Mouse (Mus musculus): ENCODE results near the gene Lhx4.
A peak's percentile ranks its signal among the peaks of the same experiment; 100 is the strongest.

Lhx4 gene

GRCm38 (mm10) chr1:155742411-155743363 lies 8.8 kb downstream of the Lhx4 start:
- DNase-seq (ENCODE audit: low spot score) = no peak

- DNase-seq (ENCODE audit: low spot score) = no peak
Measured at GRCm38 (mm10) chr1:155741988-155742387, 9.5 kb downstream of the Lhx4 start.

DNA sequence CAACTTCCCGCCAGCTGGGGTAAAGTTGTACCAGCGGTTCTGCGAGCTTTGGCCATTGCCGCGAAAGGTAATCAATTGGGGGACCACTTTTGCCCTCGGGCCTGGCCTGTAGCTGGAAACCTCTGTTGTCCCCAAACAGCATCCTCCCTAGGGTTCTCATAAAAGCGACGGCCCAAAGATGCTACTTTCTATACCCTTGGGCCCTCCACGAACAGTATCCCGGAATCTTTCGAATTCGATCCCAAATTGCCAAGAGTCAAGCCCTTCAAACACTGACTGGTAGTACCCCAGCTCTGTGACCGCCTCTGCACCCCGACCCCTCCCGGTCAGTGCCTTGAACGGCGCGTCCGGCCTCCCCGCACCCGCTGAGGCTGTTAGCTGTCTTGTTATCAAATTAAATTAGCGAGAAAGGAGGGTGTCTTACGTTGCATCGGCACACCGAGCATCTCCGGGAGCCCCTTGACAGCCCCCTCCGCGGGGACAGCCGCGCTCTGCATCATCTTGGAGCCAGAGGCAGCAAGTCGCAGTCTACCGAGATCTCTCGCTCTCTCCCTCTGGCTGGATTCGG lies 10.0 kb downstream of the Lhx4 start:
- DNase-seq (ENCODE audit: low spot score) = no peak

DNA sequence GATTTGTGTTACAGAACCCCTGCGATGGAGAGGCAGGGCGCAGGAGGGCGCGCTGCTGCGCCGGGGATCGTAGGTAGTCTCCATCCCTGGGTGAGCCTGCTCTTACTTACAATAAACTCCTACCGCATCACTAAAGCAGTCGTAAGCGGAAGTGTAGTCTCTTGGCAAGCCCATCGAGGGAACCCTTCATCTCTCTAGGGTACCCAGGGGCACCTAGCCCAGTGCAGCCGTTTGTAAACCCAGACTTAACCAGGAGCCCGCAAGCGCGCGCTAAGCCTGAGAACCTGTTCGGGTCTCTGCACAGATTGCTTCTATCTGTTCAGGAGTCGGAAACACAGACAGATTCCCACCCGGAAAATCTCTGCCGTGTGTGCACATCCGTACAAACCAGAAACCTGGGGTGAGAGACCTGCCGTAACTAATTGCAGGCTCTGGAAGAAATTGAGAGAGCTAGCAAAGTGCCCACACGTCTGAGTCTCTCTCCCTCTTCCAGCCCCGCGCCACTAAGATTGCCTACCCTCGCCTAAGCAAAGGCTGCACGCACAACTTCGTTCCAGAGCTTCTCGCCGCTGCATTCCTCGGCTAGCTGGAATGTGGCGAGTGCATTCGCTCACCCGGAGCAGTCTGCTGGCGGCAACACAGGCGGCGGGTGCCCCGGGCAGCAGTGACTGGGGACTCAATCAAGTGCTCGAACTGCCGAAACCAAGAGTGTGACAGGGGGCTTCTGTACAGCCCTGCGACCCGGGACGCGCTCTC lies 10.7 kb downstream of the Lhx4 start:
- DNase-seq (ENCODE audit: low spot score) = no peak

- DNase-seq (ENCODE audit: low spot score) = no peak
Measured at GRCm38 (mm10) chr1:155737809-155738383, 13.6 kb downstream of the Lhx4 start.

DNA sequence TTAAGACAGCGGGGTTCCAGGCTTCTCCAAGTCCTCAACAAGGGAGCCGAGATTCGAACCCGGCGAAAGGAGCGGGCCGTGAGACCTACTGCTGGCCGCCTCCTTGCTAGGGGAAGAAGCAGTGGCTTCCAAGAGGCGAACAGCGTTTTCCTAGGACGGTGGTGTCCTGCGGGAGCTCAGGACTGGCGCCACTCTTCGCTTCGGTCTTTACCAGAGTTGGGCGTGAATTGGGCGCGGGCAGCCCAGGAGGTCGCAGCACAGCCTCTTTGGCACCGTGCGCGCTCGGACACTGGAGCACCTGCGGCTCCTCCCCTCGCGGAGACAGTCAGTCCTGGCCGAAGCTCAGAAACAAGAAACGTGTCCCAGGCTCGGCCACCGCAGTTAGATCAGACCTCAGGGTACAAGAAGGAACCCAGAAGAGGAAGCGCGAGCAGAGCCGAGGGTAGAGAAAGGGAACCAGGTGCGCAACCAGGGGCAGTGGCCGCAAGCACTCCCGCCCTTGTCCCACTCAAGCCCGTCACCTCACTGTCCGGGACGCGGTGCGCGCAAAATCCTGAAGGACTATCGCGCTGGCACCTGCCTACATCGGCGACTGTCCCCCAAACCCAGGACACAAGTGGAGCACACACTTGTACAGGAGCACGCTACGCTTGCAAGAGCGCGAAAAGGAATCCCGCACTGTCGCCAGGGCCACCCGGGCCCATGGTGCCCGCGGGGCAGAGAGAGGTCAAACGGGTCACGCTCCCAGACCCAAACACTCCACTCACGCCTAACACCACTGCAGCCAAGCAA lies 14.3 kb downstream of the Lhx4 start:
- no peak for DNase-seq (ENCODE audit: low spot score)

GRCm38 (mm10) chr1:155736096-155736825 lies 15.2 kb downstream of the Lhx4 start:
- no peak for DNase-seq (ENCODE audit: low spot score)

- no peak for DNase-seq (ENCODE audit: low spot score)
Measured at GRCm38 (mm10) chr1:155731156-155731555, 20.3 kb downstream of the Lhx4 start.

- DNase-seq (ENCODE audit: low spot score) = no peak
Measured at GRCm38 (mm10) chr1:155729113-155729795, 22.2 kb downstream of the Lhx4 start.

DNA sequence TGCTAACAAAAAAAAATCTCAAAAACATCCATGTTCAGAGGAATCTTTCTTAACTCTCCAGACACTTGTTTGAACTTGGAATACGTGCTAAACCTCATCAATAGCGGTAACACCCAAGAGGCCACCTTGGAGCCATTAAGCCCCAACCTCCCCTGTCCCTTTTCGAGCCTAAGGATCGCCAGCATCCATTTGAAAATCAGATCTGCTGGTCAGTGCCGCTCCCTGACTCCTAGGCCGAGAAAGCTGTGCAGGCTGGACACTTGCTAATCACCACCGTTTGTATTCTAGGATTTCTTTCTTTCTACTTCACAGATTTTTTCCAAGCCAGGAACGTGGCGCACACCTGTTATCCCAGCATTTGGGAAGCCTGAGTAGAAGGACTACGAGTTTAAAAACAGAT lies 23.7 kb downstream of the Lhx4 start:
- DNase-seq (ENCODE audit: low spot score) = no peak

DNA sequence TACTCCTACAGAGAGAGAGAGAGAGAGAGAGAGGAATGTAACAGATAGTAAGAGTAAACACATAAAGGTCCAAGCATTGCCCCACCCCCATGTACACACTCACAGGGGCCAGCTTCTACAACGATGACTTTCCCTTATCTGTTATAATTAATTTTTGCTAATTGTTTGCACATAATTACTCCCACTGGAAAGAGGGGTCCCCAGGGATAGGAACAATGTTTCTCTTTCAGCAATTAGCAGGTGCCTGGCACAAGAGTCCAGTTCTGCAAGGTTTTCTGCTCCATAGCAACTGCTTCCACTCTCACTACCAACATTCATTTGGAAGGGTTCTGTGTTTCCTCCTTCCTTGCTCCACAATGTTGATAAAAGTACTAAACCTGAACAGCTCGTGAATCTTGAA lies 25.6 kb downstream of the Lhx4 start:
- no peak for DNase-seq (ENCODE audit: low spot score)

DNA sequence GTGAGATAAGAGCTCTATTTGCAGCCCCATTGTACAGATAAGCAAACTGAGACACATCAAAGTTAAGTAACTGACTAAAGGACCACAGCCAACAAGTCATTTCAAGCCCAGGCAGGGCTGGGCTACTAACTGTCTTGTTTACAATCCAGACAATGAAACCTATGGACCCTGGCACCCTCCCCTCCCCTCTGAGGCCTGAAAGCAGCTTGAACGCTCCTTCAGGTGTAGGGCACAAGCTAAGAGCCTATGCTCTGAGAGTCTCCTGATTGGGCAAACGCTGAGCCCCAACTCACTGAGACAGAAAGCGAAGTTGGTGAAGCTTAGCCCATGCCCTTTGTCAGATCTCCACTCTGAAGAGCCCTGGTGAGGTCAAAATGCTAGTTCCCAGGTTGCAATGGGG lies 27.2 kb downstream of the Lhx4 start:
- no peak for DNase-seq (ENCODE audit: low spot score)

GRCm38 (mm10) chr1:155722185-155722584 lies 29.3 kb downstream of the Lhx4 start:
- no peak for DNase-seq (ENCODE audit: low spot score)

GRCm38 (mm10) chr1:155721443-155721842 lies 30.0 kb downstream of the Lhx4 start:
- peak; percentile 70 for DNase-seq (ENCODE audit: low spot score)

GRCm38 (mm10) chr1:155720006-155720405 lies 31.5 kb downstream of the Lhx4 start:
- DNase-seq (ENCODE audit: low spot score) = no peak

DNA sequence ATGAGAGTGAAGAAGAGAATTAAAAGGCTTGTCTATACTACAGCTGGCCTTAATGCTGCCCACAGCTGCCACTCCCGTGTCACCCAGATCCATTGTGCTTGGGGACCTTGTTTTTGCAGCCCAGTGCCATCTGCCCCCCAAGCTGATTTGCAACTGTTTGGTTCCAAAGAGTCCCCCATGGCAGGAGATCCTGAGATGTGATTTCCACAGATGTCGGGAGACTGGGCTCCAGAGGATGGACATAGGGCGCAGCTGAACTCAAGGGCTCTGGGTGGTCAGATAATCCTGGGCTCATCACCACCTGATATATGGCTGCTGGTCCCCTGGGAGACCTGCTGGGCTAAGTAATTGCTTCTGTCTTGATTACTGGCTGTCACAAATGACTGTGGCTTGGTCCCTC lies 32.6 kb downstream of the Lhx4 start:
- no peak for DNase-seq (ENCODE audit: low spot score)

DNA sequence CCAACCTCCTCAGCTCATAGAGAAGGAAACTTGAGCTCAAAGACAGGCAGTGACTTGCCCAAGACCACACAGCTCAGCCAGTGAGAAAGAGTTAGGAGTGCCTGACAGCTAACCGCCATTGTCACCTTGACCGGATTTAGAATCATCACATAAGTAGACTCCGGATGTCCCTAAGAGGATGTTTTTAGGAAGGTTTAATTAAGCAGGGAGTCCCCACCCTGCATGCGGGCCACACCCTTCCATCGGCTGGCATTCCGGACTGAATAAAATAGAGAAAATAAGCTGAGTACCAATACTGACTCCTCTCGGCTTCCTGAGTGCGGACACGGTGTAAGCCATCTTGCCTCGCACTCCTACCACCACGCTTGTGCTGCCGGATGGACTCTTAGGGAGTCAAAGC lies 34.2 kb downstream of the Lhx4 start:
- no peak for DNase-seq (ENCODE audit: low spot score)

- DNase-seq (ENCODE audit: low spot score) = no peak
Measured at GRCm38 (mm10) chr1:155715366-155715765, 36.1 kb downstream of the Lhx4 start.

DNA sequence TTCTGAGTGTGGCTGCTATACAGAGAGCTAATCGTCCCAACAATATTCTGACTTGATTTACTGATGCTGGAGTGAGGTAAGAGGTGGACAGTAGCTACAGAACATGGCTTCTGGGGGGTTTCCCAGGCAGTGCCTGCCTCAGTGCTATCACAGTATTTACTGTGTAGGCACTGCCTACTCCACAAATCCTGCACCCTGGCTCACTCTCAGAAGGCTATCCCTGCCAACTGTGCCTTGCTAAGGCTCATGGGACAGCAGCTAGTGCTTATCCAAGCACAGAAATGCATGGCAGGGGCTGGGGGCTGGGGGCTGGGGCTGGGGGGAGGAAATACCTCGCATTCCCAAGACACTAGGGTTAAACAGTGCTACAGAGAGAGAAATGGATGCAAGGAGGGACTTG lies 38.2 kb downstream of the Lhx4 start:
- peak; percentile 24 for DNase-seq (ENCODE audit: low spot score)

DNA sequence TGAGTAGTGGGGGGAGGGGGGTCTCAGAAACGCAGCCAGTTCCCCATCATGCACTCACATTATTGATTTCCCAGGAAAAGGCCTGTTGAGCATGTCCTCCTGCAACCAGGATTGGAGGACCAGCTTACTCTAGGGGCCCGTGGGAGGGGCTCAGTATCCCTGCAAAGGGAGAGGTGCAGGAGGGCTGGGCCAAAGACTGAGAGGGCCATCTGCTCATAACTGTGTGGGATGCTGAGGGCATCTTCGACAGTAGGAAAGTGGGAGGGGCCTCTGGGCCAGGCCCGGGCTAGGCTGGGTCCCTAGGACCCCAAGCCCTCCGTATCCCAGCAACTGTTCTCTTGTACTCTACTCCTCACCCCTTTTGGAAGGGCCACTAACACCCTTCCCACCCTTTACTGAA lies 47.3 kb downstream of the Lhx4 start:
- no peak for DNase-seq (ENCODE audit: low spot score)
